Mouse (Mus musculus) MEL (cell line): ENCODE measurements at regions not wholly inside any gene's neighbourhood (a gene's known extent, or its start where the extent isn't known, plus 50 kb on each side); places are given as distances from the start of the nearest gene placed in this dataset.

Experiments used
- DNase-seq: peaks from one replicate; pipeline ENCODE4 v3.0.0; 2011; ENCODE audit warnings: low read depth, low spot score
- H3K27ac ChIP-seq: 2 replicates; pipeline ENCODE4 v1.5.1; 2012; ENCODE audit warnings: low read depth, mild to moderate bottlenecking, control low read depth, low read length, moderate library complexity; ENCODE audit not compliant: control insufficient read depth
- H3K27me3 ChIP-seq, 2 experiments: fragments of 150-350 bp in 1 of 2; sonication (generic) in 1 of 2; 2 replicates each; pipeline ENCODE4 v1.6.1; 2012; ENCODE audit warnings: low read length in 2 of 2, mild to moderate bottlenecking in 2 of 2, improper control_type of control experiment in 1 of 2, moderate library complexity in 1 of 2; ENCODE audit not compliant: insufficient read depth in 2 of 2, control insufficient read depth in 1 of 2
- H3K36me3 ChIP-seq, 2 experiments: 2 replicates each; pipeline ENCODE4 v1.6.1; 2012 to 2014; ENCODE audit warnings: low read length in 2 of 2, improper control_type of control experiment in 1 of 2, inconsistent platforms in 1 of 2, mild to moderate bottlenecking in 1 of 2; ENCODE audit not compliant: insufficient read depth in 2 of 2, control insufficient read depth in 1 of 2
- H3K4me1 ChIP-seq, 2 experiments: fragments of 150-350 bp in 1 of 2; sonication (generic) in 1 of 2; 2 replicates each; pipeline ENCODE4 v1.6.1; 2012; ENCODE audit warnings: low read length in 2 of 2, improper control_type of control experiment in 1 of 2, mild to moderate bottlenecking in 1 of 2; ENCODE audit not compliant: insufficient read depth in 2 of 2, control insufficient read depth in 1 of 2
- H3K4me3 ChIP-seq, 2 experiments: fragments of 150-350 bp in 1 of 2; sonication (generic) in 1 of 2; 2 replicates each; pipeline ENCODE4 v1.5.1; 2012; ENCODE audit warnings: low read depth in 2 of 2, low read length in 2 of 2, mild to moderate bottlenecking in 2 of 2, moderate library complexity in 2 of 2, control low read depth in 1 of 2, improper control_type of control experiment in 1 of 2; ENCODE audit not compliant: control insufficient read depth in 1 of 2, insufficient read depth in 1 of 2
- H3K79me2 ChIP-seq: 2 replicates; pipeline ENCODE4 v1.6.1; 2012; ENCODE audit warnings: mild to moderate bottlenecking, low read length, moderate library complexity; ENCODE audit not compliant: control insufficient read depth, poor library complexity, insufficient read depth
- H3K9ac ChIP-seq: 2 replicates; pipeline ENCODE4 v1.6.1; 2012; ENCODE audit warnings: low read depth, mild to moderate bottlenecking, control low read depth, low read length, moderate library complexity; ENCODE audit not compliant: control insufficient read depth, poor library complexity, severe bottlenecking
- H3K9me3 ChIP-seq: fragments of 150-350 bp; sonication (generic); replicated peaks from 2 replicates; pipeline ENCODE4 v1.6.1; 2012; ENCODE audit warnings: mild to moderate bottlenecking, low read length, improper control_type of control experiment, moderate library complexity; ENCODE audit not compliant: insufficient read depth
- CHD1 ChIP-seq: IDR thresholded peaks from 2 replicates; pipeline ENCODE4 v1.6.1; 2012; ENCODE audit warnings: low read depth, mild to moderate bottlenecking, inconsistent platforms, low read length, improper control_type of control experiment
- E2F4 ChIP-seq: IDR thresholded peaks from 2 replicates; pipeline ENCODE4 v1.6.1; 2011; ENCODE audit warnings: low read depth, low read length, improper control_type of control experiment, borderline replicate concordance
- ELF1 ChIP-seq: IDR thresholded peaks from 2 replicates; pipeline ENCODE4 v1.6.1; 2014; ENCODE audit warnings: low read depth, mild to moderate bottlenecking, inconsistent platforms, low read length, improper control_type of control experiment, moderate library complexity
- EP300 ChIP-seq, 2 experiments: IDR thresholded peaks; 2 replicates each; pipeline ENCODE4 v1.6.1; 2011; ENCODE audit warnings: improper control_type of control experiment in 2 of 2, low read length in 2 of 2, low read depth in 1 of 2, mild to moderate bottlenecking in 1 of 2
- ETS1 ChIP-seq: IDR thresholded peaks from 2 replicates; pipeline ENCODE4 v1.6.1; 2012; ENCODE audit warnings: low read depth, mild to moderate bottlenecking, inconsistent platforms, low read length, improper control_type of control experiment, moderate library complexity
- GATA1 ChIP-seq: IDR thresholded peaks from 2 replicates; pipeline ENCODE4 v1.6.1; 2011; ENCODE audit warnings: low read depth, low read length, improper control_type of control experiment
- HCFC1 ChIP-seq: IDR thresholded peaks from 2 replicates; pipeline ENCODE4 v1.6.1; 2012; ENCODE audit warnings: low read depth, mild to moderate bottlenecking, inconsistent platforms, low read length, improper control_type of control experiment, moderate library complexity
- MAX ChIP-seq: IDR thresholded peaks from 2 replicates; pipeline ENCODE4 v1.6.1; 2011; ENCODE audit warnings: low read length, improper control_type of control experiment
- MEF2A ChIP-seq: IDR thresholded peaks from 2 replicates; pipeline ENCODE4 v1.6.1; 2014; ENCODE audit warnings: low read depth, mild to moderate bottlenecking, inconsistent platforms, low read length, improper control_type of control experiment; ENCODE audit not compliant: poor library complexity, insufficient replicate concordance, severe bottlenecking; ENCODE audit errors: extremely low read depth
- MYB ChIP-seq: IDR thresholded peaks from 2 replicates; pipeline ENCODE4 v1.6.1; 2011; ENCODE audit warnings: mild to moderate bottlenecking, low read depth, low read length, improper control_type of control experiment
- MYC ChIP-seq: IDR thresholded peaks from 2 replicates; pipeline ENCODE4 v1.6.1; 2011; ENCODE audit warnings: low read depth, mild to moderate bottlenecking, low read length, improper control_type of control experiment, moderate library complexity
- POLR2A ChIP-seq, 2 experiments: IDR thresholded peaks; 2 replicates each; pipeline ENCODE4 v1.6.1; 2011 to 2012; ENCODE audit warnings: low read length in 2 of 2, mild to moderate bottlenecking in 2 of 2, control low read depth in 1 of 2, improper control_type of control experiment in 1 of 2, low read depth in 1 of 2, moderate library complexity in 1 of 2; ENCODE audit not compliant: control insufficient read depth in 1 of 2, insufficient read depth in 1 of 2, poor library complexity in 1 of 2
- POLR2AphosphoS2 ChIP-seq: IDR thresholded peaks from 2 replicates; pipeline ENCODE4 v1.6.1; 2011; ENCODE audit warnings: low read length, improper control_type of control experiment
- POLR2AphosphoS5 ChIP-seq: IDR thresholded peaks from 2 replicates; pipeline ENCODE4 v1.6.1; 2012; ENCODE audit warnings: low read depth, borderline replicate concordance, mild to moderate bottlenecking, inconsistent platforms, low read length, moderate library complexity, mixed read lengths
- RCOR1 ChIP-seq: IDR thresholded peaks from 2 replicates; pipeline ENCODE4 v1.6.1; 2012; ENCODE audit warnings: low read depth, mild to moderate bottlenecking, inconsistent platforms, low read length, improper control_type of control experiment
- SIN3A ChIP-seq: IDR thresholded peaks from 2 replicates; pipeline ENCODE4 v1.6.1; 2012; ENCODE audit warnings: low read length, improper control_type of control experiment, inconsistent platforms
- SMC3 ChIP-seq: IDR thresholded peaks from 2 replicates; pipeline ENCODE4 v1.6.1; 2011; ENCODE audit warnings: low read depth, low read length, improper control_type of control experiment
- TBP ChIP-seq: IDR thresholded peaks from 2 replicates; pipeline ENCODE4 v1.8.0; 2011; ENCODE audit warnings: low read depth, low read length, improper control_type of control experiment
- TCF12 ChIP-seq: IDR thresholded peaks from 2 replicates; pipeline ENCODE4 v1.6.1; 2014; ENCODE audit warnings: low read depth, mild to moderate bottlenecking, inconsistent platforms, low read length, improper control_type of control experiment, moderate library complexity
- ZC3H11A ChIP-seq: IDR thresholded peaks from 2 replicates; pipeline ENCODE4 v1.6.1; 2012; ENCODE audit warnings: low read depth, mild to moderate bottlenecking, inconsistent platforms, low read length, improper control_type of control experiment
- ZKSCAN1 ChIP-seq: IDR thresholded peaks from 2 replicates; pipeline ENCODE4 v1.6.1; 2012; ENCODE audit warnings: low read depth, mild to moderate bottlenecking, inconsistent platforms, low read length, improper control_type of control experiment, moderate library complexity
- ZNF384 ChIP-seq: IDR thresholded peaks from 2 replicates; pipeline ENCODE4 v1.6.1; 2012; ENCODE audit warnings: low read depth, mild to moderate bottlenecking, inconsistent platforms, low read length, improper control_type of control experiment

- TF ChIP-seq ZNF384 (no peak), ETS1 (peak; percentile 42; the same call in 1 of the 2 replicates), MYB (no peak), HCFC1 (no peak), MEF2A (no peak), E2F4 (no peak), SMC3 (no peak)
These were observed 237.1 kb upstream of the Mmadhc start (continued) for GRCm38 (mm10) chr2:50533702-50534101.

- Histone ChIP-seq H3K27ac (no peak overlapping the region), H3K27me3 (no peaks in the 10 kb centered on the region), H3K9me3 (no peaks in the 10 kb centered on the region), H3K36me3 (peaks cover 0 to 18% of the 10 kb centered on the region in 2 experiments; a peak in 2 of 4 replicates), H3K4me3 (no peak overlapping the region), H3K79me2 (no peaks in the 10 kb centered on the region), H3K9ac (no peak overlapping the region), H3K4me1 (peaks cover 16 to 20% of the 10 kb centered on the region in 2 experiments)
- DNase-seq, result no peak
- TF ChIP-seq SMC3, result no peak
- no peak for TF ChIP-seq POLR2AphosphoS5
- no peak for TF ChIP-seq TBP
- TF ChIP-seq RCOR1, result peak; percentile 26; the same call in 1 of the 2 replicates
- peak; percentile 44 for TF ChIP-seq GATA1
- no peak for TF ChIP-seq MAX
- peak; percentile 57 for TF ChIP-seq TCF12
- no peak for TF ChIP-seq CHD1
- TF ChIP-seq ZKSCAN1, result no peak
- no peak for TF ChIP-seq SIN3A
- no peak for TF ChIP-seq POLR2A (IDR thresholded peaks at IDR 0.05; ENCODE audit: control insufficient read depth in 1 of 2, insufficient read depth in 1 of 2, low read depth in 1 of 2, low read length in 2 of 2, poor library complexity in 1 of 2)
- peak; percentile 47 to 74; a peak in 3 of 4 replicates for TF ChIP-seq EP300 (IDR thresholded peaks at IDR 0.05; ENCODE audit: low read depth in 1 of 2, low read length in 2 of 2)
- TF ChIP-seq ZC3H11A, result no peak
- no peak for TF ChIP-seq ELF1
- TF ChIP-seq E2F4, result no peak
- no peak for TF ChIP-seq MYC
- TF ChIP-seq POLR2AphosphoS2, result no peak
These were observed 230.8 kb upstream of the Mmadhc start for GRCm38 (mm10) chr2:50527425-50527824.
